Mouse (Mus musculus): ENCODE data around the gene Gm3411. TPM values are rescaled to one million over a fixed set of nuclear protein-coding genes. Genes with fewer than 3 reads are reported as not detected.
A peak's percentile ranks its signal among the peaks of the same experiment; 100 is the strongest.
"Not testable (repeated sequence)": the region's sequence is repeated elsewhere in the genome, so short reads cannot be mapped to it uniquely, and the experiment has no call there.

The Gm3411 gene
- 1.9 and 2.7 TPM in 2 replicates for polyA plus RNA-seq (2016; fragmentation: Nextera tagmentation; extraction: Ambion mirVana)

DNA sequence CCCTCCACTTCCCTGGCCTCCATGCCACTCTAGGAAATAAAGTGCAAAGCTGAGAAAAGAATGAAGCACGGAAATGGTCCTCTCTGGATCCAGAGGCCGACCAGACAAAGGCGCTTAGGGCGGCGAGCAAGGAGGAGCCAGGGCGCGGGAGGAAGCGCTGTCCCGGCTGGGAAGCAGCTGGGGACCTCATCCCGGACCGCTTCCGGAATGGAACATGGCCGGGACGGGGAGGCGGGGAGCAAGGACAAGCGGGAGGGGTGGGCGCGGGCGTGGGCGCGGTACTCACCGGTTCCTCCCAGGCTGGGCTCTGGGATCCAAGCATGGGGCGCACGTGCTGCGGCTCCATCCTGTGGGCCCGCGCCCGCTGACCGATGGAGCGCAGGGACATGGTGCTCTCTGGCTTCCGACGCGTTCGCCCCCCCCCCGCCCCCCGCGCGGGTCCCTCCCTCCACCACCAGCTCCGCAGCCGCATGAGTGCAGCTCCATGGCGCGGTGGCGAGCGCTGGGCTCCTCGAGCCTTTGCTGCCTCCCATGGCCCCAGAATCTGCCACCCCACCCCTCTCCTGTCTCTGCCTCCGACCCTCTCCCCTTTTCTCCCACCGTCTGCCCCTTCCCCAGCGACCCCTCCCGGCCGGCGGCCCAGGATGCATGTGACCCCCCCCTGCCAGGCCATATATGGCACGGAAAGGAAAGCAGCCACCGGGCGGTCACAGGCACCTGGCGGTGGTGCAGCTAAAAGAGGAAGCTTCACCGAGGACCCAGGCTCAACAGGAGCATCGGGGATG, at the start of gene Gm3411:
Gene Gm3411, minus strand, starts transcription at position 320 of the 785 bp plus-strand sequence.
- H3K27me3 ChIP-seq (ENCODE audit: poor library complexity, severe bottlenecking); H3K9me3 ChIP-seq; H3K4me1 ChIP-seq; H3K36me3 ChIP-seq (replicated peaks): not testable (repeated sequence)
- WGBS, result 1% methylated on average over 57 of the region's 57 CpGs
- Histone ChIP-seq H3K4me3 (peak within 1 kb of the TSS; percentile 57), H3K27ac (peak within 1 kb of the TSS; percentile 82)
- peak; percentile 62 for DNase-seq (ENCODE audit: extremely low spot score, low spot score)

DNA sequence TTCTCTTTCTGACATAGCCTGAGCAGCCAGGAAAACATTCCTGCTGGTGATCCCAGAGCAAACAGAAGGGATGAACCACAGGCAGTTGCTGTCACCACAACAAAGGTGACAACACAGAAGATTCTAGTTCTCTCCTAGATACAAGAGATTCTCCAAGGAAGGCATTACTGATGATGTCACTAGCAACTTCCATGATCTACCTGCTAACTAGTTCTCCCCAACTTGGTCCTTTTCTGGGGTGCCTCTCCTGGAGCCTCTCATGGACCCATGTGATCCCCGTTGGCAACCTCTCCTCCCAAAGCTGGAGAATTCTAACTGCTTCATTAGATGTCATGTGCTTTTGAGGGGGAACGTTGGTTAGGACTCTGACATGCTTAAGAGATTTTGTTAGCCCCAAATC, 17.7 kb upstream of the Gm3411 start, which contains the start of gene Gm21103:
Gene Gm21103, minus strand, starts transcription at position 101 of the 400 bp plus-strand sequence.
- 88% methylated on average over 2 of the region's 2 CpGs for WGBS
- H3K27me3 ChIP-seq (ENCODE audit: poor library complexity, severe bottlenecking), result not testable (repeated sequence)

DNA sequence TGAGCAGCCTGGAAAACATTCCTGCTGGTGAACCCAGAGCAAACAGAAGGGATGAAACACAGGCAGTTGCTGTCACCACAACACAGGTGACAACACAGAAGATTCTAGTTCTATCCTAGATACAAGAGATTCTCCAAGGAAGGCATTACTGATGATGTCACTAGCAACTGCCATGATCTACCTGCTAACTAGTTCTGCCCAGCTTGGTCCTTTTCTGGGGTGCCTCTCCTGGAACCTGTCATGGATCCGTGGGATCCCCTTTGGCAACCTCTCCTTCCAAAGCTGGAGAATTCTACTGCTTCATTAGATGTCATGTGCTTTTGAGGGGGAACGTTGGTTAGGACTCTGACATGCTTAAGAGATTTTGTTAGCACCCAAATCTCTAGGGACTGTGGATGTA, 67.9 kb downstream of the Gm3411 start, which contains the start of gene Gm21560:
Gene Gm21560, minus strand, starts transcription at position 101 of the 400 bp plus-strand sequence.
- not testable (repeated sequence) for DNase-seq (ENCODE audit: extremely low spot score, low spot score); H3K27ac ChIP-seq; H3K36me3 ChIP-seq (replicated peaks); H3K9me3 ChIP-seq; H3K4me3 ChIP-seq; H3K4me1 ChIP-seq; H3K27me3 ChIP-seq (ENCODE audit: poor library complexity, severe bottlenecking)
- 67% methylated on average over 2 of the region's 2 CpGs for WGBS

More for the DNA sequence above, 17.7 kb upstream of the Gm3411 start, which contains the start of gene Gm21103:
- H3K4me3 ChIP-seq; H3K27ac ChIP-seq; H3K9me3 ChIP-seq; DNase-seq (ENCODE audit: extremely low spot score, low spot score); H3K4me1 ChIP-seq; H3K36me3 ChIP-seq (replicated peaks): not testable (repeated sequence)

Other genes with a start within 250 kb of the Gm3411 start
- gene Gm6337, start 229.0 kb downstream of the Gm3411 start, polyA plus RNA-seq (2016; fragmentation: Nextera tagmentation; extraction: Ambion mirVana), result not detected in 2 replicates
- 1.2 and 1.5 TPM in 2 replicates for gene Gm8206, start 193.3 kb downstream of the Gm3411 start, polyA plus RNA-seq (2016; fragmentation: Nextera tagmentation; extraction: Ambion mirVana)
- 2.5 and 2.9 TPM in 2 replicates for gene Gm3468, start 178.6 kb downstream of the Gm3411 start, polyA plus RNA-seq (2016; fragmentation: Nextera tagmentation; extraction: Ambion mirVana)
- not detected in 2 replicates for gene Gm3476, start 161.4 kb downstream of the Gm3411 start, polyA plus RNA-seq (2016; fragmentation: Nextera tagmentation; extraction: Ambion mirVana)
- not detected in 2 replicates for gene Gm21560, start 68.0 kb downstream of the Gm3411 start, polyA plus RNA-seq (2016; fragmentation: Nextera tagmentation; extraction: Ambion mirVana)
- gene Gm21103, start 17.6 kb upstream of the Gm3411 start, polyA plus RNA-seq (2016; fragmentation: Nextera tagmentation; extraction: Ambion mirVana), result not detected in 2 replicates
- gene Gm3618, start 56.4 kb upstream of the Gm3411 start, polyA plus RNA-seq (2016; fragmentation: Nextera tagmentation; extraction: Ambion mirVana), result not detected in 2 replicates
- not detected in 2 replicates for gene Gm16440, start 103.1 kb upstream of the Gm3411 start, polyA plus RNA-seq (2016; fragmentation: Nextera tagmentation; extraction: Ambion mirVana)
- gene Gm3591, start 125.2 kb upstream of the Gm3411 start, polyA plus RNA-seq (2016; fragmentation: Nextera tagmentation; extraction: Ambion mirVana), result 0.57 and 1.5 TPM in 2 replicates
- gene Gm3594, start 157.4 kb upstream of the Gm3411 start, polyA plus RNA-seq (2016; fragmentation: Nextera tagmentation; extraction: Ambion mirVana), result not detected in 2 replicates